Mouse (Mus musculus) testis, adult 2 months (tissue): ENCODE data around the gene Pigg.

Source experiments
- CTCF ChIP-seq: fragments of 200-500 bp; IDR thresholded peaks from 2 replicates; pipeline ENCODE4 v1.5.1; 2012; ENCODE audit warnings: low read depth, mild to moderate bottlenecking, inconsistent platforms, low read length, moderate library complexity; ENCODE audit not compliant: control insufficient read depth, insufficient read depth, insufficient replicate concordance
- POLR2A ChIP-seq: fragments of 200-500 bp; IDR thresholded peaks from 2 replicates; pipeline ENCODE4 v1.6.1; 2012; ENCODE audit warnings: low read depth, mild to moderate bottlenecking, inconsistent platforms, low read length, moderate library complexity; ENCODE audit not compliant: control insufficient read depth

DNA sequence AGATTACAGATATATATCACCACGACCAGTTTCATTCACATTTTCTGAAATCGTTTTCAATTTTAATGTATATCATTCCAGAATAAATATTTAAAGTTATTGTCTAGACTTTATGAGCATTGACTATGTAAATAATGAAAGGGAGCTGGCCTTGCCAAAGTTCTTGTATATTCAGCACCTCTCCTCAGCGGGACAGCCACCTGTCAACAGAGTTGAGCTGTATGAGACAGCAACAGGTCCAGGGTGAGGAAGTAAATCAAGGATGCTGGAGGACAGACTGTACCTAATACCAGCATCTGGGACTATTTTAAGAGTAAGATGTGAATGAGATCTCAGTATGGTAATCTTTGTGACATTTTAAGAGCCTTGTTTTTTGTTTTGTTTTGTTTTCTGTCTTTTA, 25.6 kb downstream of the Pigg start:
- TF ChIP-seq CTCF (no peak), POLR2A (no peak)
